Mouse (Mus musculus): ENCODE measurements around the gene Rfx4.

GRCm38 (mm10) chr10:84948970-84949683 lies 193.3 kb downstream of the Rfx4 start:
- no peak for TF ChIP-seq CTCF (IDR thresholded peaks at IDR 0.05; ENCODE audit: low read depth, low read length)
- no peak for TF ChIP-seq POLR2A (IDR thresholded peaks at IDR 0.05; ENCODE audit: extremely low read depth, insufficient read depth, low read length)

Measured in liver, adult 2 months (tissue).